Mouse (Mus musculus): Measurements from ENCODE around the gene Ccdc24.

DNA sequence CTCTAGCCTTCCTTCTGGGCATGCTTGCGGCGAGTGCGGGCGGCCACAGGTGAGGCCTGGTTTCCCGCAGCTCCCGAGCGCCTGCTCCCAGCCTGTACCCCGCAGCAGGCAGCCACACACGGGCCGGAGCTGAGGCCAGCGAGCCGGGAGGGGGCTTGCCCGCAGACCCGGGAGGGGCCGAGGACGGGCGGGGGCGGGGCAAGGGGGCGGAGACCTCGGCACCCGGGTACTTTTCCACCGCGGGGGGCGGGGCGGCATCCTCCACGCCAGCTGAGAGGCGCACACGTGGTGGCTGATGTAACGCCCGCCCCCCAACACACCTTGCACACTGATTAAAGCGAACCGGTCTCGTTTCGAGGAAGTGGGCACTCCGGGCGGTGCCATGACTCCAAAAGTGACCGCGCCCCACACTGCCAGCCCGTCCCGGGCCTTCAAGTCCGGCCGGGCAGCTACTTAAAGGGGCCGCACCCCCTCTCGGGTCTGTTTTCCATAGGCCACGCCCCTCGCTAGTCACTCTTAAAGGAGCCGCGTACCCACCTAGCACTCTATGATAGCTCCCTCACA, 36.1 kb downstream of the Ccdc24 start:
- TF ChIP-seq CTCF (IDR thresholded peaks at IDR 0.05; ENCODE audit: low read depth, low read length) (no peak), GATA1 (IDR thresholded peaks at IDR 0.05; ENCODE audit: borderline replicate concordance, low read length) (no peak), POLR2AphosphoS5 (IDR thresholded peaks at IDR 0.05; ENCODE audit: insufficient replicate concordance, low read depth, low read length) (no peak), TAL1 (conservative IDR thresholded peaks at IDR 0.05; ENCODE audit: low read depth, low read length) (no peak), GATA2 (IDR thresholded peaks at IDR 0.05; ENCODE audit: borderline replicate concordance, low read depth, low read length) (no peak)
